ENCODE assay signal across 25 mouse cellular contexts in the genomic region with DNA sequence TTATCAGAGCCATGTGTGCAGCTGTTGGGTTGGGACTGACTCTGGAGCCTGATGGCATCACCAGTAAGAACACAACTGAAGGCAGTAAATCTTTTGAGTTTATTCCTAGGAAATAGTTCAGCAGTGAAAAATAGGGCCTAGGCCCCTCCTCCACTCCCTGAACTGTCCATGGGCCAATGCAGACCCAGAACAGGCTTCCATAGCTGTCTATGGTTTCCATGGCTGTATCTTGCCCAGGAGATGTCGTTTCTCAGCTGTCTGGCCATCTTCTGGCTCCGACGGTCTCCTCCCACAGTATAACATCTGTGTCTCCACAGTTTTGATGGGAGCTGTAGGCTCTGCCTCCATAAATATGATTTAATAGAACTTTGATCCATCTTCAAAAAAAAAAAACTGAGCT.
DNase-seq lines count a peak whose midpoint lies in the region; ATAC-seq and TF ChIP-seq lines count a peak whose summit lies in the region.
"Had no signal": no experiment of that assay in that cellular context is flagged by ENCODE, and none has a peak within 500 bp of the region (broad histone marks: within the 10 kb centered on the region; RNA-seq: fewer than 3 reads in every experiment).

No protein-coding gene starts in this region.

- peak; percentile 15 for DNase-seq in kidney, postnatal 14 days
- no peak for DNase-seq in kidney, adult 9 months
- DNase-seq in limb, embryonic 10.5 days (ENCODE audit: low spot score) = no peak
- peak; percentile 37 for DNase-seq in mesoderm, embryonic 11.5 days (ENCODE audit: low read depth, low spot score)
- DNase-seq in adrenal gland, postnatal 25 days = no peak
- DNase-seq: adrenal gland, adult 2 months; B cell, adult 2 months; cerebellum, adult 11-12 months; cerebellum, postnatal 14 days; gastrocnemius, adult 2 months; liver, embryonic 13.5 days; lung, adult 2 months; right cerebral cortex, postnatal 14 days; thymus, adult 2 months had no signal

- no peaks in the 10 kb centered on the region for H3K9me3 ChIP-seq in intestine, embryonic 16.5 days (ENCODE audit: control insufficient read depth, low read length)
- H3K9me3 ChIP-seq in intestine, postnatal 0 days (ENCODE audit: control insufficient read depth) = peaks cover 5% of the 10 kb centered on the region; the same call in 1 of the 2 replicates
- H3K9me3 ChIP-seq in limb, embryonic 10.5 days (replicated peaks) = no peaks in the 10 kb centered on the region
- H3K9me3 ChIP-seq: embryonic facial prominence, embryonic 13.5 days; forebrain, embryonic 13.5 days; hindbrain, embryonic 10.5 days; liver, embryonic 13.5 days; midbrain, embryonic 13.5 days; neural tube, embryonic 12.5 days had no signal

- no peak overlapping the region for H3K4me3 ChIP-seq in intestine, embryonic 16.5 days (ENCODE audit: low read length)
- H3K4me3 ChIP-seq in intestine, postnatal 0 days (ENCODE audit: low read depth, low read length) = no peak overlapping the region
- no peak overlapping the region for H3K4me3 ChIP-seq in limb, embryonic 10.5 days
- H3K4me3 ChIP-seq: embryonic facial prominence, embryonic 13.5 days; erythroblast, embryonic 14.5 days; forebrain, embryonic 13.5 days; gastrocnemius, adult 2 months; hindbrain, embryonic 10.5 days; layer of hippocampus, adult 2 months; liver, embryonic 13.5 days; midbrain, embryonic 13.5 days; neural tube, embryonic 12.5 days had no signal

- H3K27ac ChIP-seq in intestine, embryonic 16.5 days (ENCODE audit: low read length) = no peak overlapping the region
- H3K27ac ChIP-seq in intestine, postnatal 0 days (ENCODE audit: low read depth, low read length) = no peak overlapping the region
- H3K27ac ChIP-seq in limb, embryonic 10.5 days = peak overlapping the region; percentile 58
- H3K27ac ChIP-seq: embryonic facial prominence, embryonic 13.5 days; forebrain, embryonic 13.5 days; gastrocnemius, adult 2 months; hindbrain, embryonic 10.5 days; layer of hippocampus, adult 2 months; liver, embryonic 13.5 days; midbrain, embryonic 13.5 days; neural tube, embryonic 12.5 days had no signal

- WGBS in intestine, embryonic 16.5 days = 58% methylated on average over 3 of the region's 3 CpGs
- 66% methylated on average over 3 of the region's 3 CpGs for WGBS in intestine, postnatal 0 days
- 72% methylated on average over 3 of the region's 3 CpGs for WGBS in limb, embryonic 10.5 days

- H3K4me2 ChIP-seq in intestine, embryonic 16.5 days (ENCODE audit: low read depth, low read length) = no peak overlapping the region
- no peak overlapping the region for H3K4me2 ChIP-seq in intestine, postnatal 0 days (replicated peaks; ENCODE audit: low read depth)
- H3K4me2 ChIP-seq: embryonic facial prominence, embryonic 13.5 days; forebrain, embryonic 13.5 days; heart, embryonic 11.5 days; liver, embryonic 13.5 days; midbrain, embryonic 13.5 days; neural tube, embryonic 12.5 days had no signal

- ATAC-seq in intestine, embryonic 16.5 days = peak; percentile 23; the same call in 1 of the 2 replicates
- ATAC-seq in intestine, postnatal 0 days = no peak
- ATAC-seq: forebrain, embryonic 13.5 days; hindbrain, embryonic 16.5 days; midbrain, embryonic 13.5 days had no signal

- H3K36me3 ChIP-seq in intestine, embryonic 16.5 days (ENCODE audit: control insufficient read depth, insufficient read depth, low read length) = no peaks in the 10 kb centered on the region
- no peaks in the 10 kb centered on the region for H3K36me3 ChIP-seq in intestine, postnatal 0 days (ENCODE audit: control insufficient read depth, insufficient read depth)
- H3K36me3 ChIP-seq in limb, embryonic 10.5 days = no peaks in the 10 kb centered on the region
- H3K36me3 ChIP-seq: embryonic facial prominence, embryonic 13.5 days; hindbrain, embryonic 10.5 days; liver, embryonic 13.5 days; midbrain, embryonic 13.5 days; neural tube, embryonic 12.5 days had no signal

- H3K4me1 ChIP-seq in intestine, embryonic 16.5 days (ENCODE audit: control insufficient read depth, insufficient read depth, low read length) = no peaks in the 10 kb centered on the region
- H3K4me1 ChIP-seq in intestine, postnatal 0 days (replicated peaks; ENCODE audit: control insufficient read depth, insufficient read depth, low read length) = no peaks in the 10 kb centered on the region
- peaks cover 24% of the 10 kb centered on the region for H3K4me1 ChIP-seq in limb, embryonic 10.5 days
- H3K4me1 ChIP-seq: forebrain, embryonic 13.5 days; liver, embryonic 13.5 days; neural tube, embryonic 12.5 days had no signal

- TF ChIP-seq CTCF in intestine, postnatal 0 days (IDR thresholded peaks at IDR 0.05; ENCODE audit: low read depth) = no peak

- H3K9ac ChIP-seq in intestine, embryonic 16.5 days (ENCODE audit: low read depth, low read length) = no peak overlapping the region
- no peak overlapping the region for H3K9ac ChIP-seq in intestine, postnatal 0 days (ENCODE audit: low read depth, low read length)
- H3K9ac ChIP-seq: liver, embryonic 13.5 days; midbrain, embryonic 13.5 days; neural tube, embryonic 12.5 days had no signal

- no peaks in the 10 kb centered on the region for H3K27me3 ChIP-seq in intestine, embryonic 16.5 days (replicated peaks; ENCODE audit: control insufficient read depth, insufficient read depth, low read length)
- H3K27me3 ChIP-seq in intestine, postnatal 0 days (replicated peaks; ENCODE audit: control insufficient read depth, insufficient read depth, low read length) = no peaks in the 10 kb centered on the region
- no peaks in the 10 kb centered on the region for H3K27me3 ChIP-seq in limb, embryonic 10.5 days (ENCODE audit: low read depth, poor library complexity, severe bottlenecking)
- H3K27me3 ChIP-seq: embryonic facial prominence, embryonic 13.5 days; forebrain, embryonic 13.5 days; liver, embryonic 13.5 days; midbrain, embryonic 13.5 days; neural tube, embryonic 12.5 days had no signal

Comparison
In these comparisons a context has a peak if more than half of its experiments do, and no peak if none do; other contexts are left out.
1. DNase-seq: peak in kidney, postnatal 14 days (single experiment) and mesoderm, embryonic 11.5 days (single experiment); none in kidney, adult 9 months (single experiment), limb, embryonic 10.5 days (single experiment) and adrenal gland, postnatal 25 days (single experiment).